Mouse (Mus musculus) lung, postnatal 0 days (tissue): Measurements from ENCODE around the gene Bola1. TPM values are rescaled to one million over a fixed set of nuclear protein-coding genes. Genes with fewer than 3 reads are reported as not detected.
A peak's percentile ranks its signal among the peaks of the same experiment; 100 is the strongest.

ENCODE experiments used
- ATAC-seq: fragments of 200-750 bp; cut with Nextera tagmentation; 2 replicates; pipeline ENCODE4 v1.8.0; 2017; ENCODE audit warnings: moderate library complexity
- DNase-seq: peaks from one replicate; pipeline ENCODE4 v3.0.0-alpha.2; 2016; ENCODE audit warnings: low spot score
- H3K27ac ChIP-seq: fragments of 300-500 bp; sonication (generic); 2 replicates; pipeline ENCODE4 v1.5.1; 2014; ENCODE audit warnings: antibody characterized with exemption, mild to moderate bottlenecking, low read length, mixed read lengths
- H3K27me3 ChIP-seq: fragments of 300-500 bp; sonication (generic); replicated peaks from 2 replicates; pipeline ENCODE4 v1.6.1; 2014; ENCODE audit warnings: low read length, mixed read lengths; ENCODE audit not compliant: insufficient read depth
- H3K36me3 ChIP-seq: fragments of 300-500 bp; sonication (generic); 2 replicates; pipeline ENCODE4 v1.6.1; 2014; ENCODE audit warnings: low read length, mixed read lengths; ENCODE audit not compliant: insufficient read depth
- H3K4me1 ChIP-seq: fragments of 300-500 bp; sonication (generic); 2 replicates; pipeline ENCODE4 v1.6.1; 2014; ENCODE audit warnings: antibody characterized with exemption, low read depth, low read length, mixed read lengths; ENCODE audit not compliant: insufficient read depth
- H3K4me2 ChIP-seq: fragments of 300-500 bp; sonication (generic); replicated peaks from 2 replicates; pipeline ENCODE4 v1.6.1; 2014; ENCODE audit warnings: low read depth, mild to moderate bottlenecking, low read length, moderate library complexity, mixed read lengths
- H3K4me3 ChIP-seq: fragments of 300-500 bp; sonication (generic); 2 replicates; pipeline ENCODE4 v1.5.1; 2014; ENCODE audit warnings: low read depth, low read length
- H3K9ac ChIP-seq: fragments of 300-500 bp; sonication (generic); replicated peaks from 2 replicates; pipeline ENCODE4 v1.6.1; 2014; ENCODE audit warnings: low read depth, mild to moderate bottlenecking
- H3K9me3 ChIP-seq: fragments of 300-500 bp; sonication (generic); 2 replicates; pipeline ENCODE4 v1.6.1; 2016; ENCODE audit warnings: low read length, mixed read lengths
- CTCF ChIP-seq: IDR thresholded peaks from 2 replicates; pipeline ENCODE4 v1.5.1; 2016; ENCODE audit warnings: antibody characterized with exemption, mild to moderate bottlenecking
- EP300 ChIP-seq: IDR thresholded peaks from 2 replicates; pipeline ENCODE4 v1.6.1; 2016; ENCODE audit warnings: antibody characterized with exemption, mild to moderate bottlenecking, control low read depth
- WGBS: fragments of 180-500 bp; shearing (Covaris S2); extraction: QIAGEN DNeasy Blood & Tissue Kit; methylation state at CpG from one replicate; pipeline ENCODE4 v1.1.7; 2014; 5-methylcytosine and 5-hydroxymethylcytosine counted together
- polyA plus RNA-seq: library from polyadenylated mRNA; unstranded; fragments of >200 nt; fragmentation: Nextera tagmentation; extraction: Ambion mirVana; gene quantifications from 2 replicates; pipeline ENCODE4 v1.2.1, GENCODE M21; 2015

Gene Bola1
- polyA plus RNA-seq, 1 experiment from 2014 or later: 50.1 TPM

- Histone ChIP-seq H3K9me3 (no peaks in the 10 kb centered on the region), H3K4me3 (peak overlapping the region; percentile 43), H3K36me3 (no peaks in the 10 kb centered on the region), H3K27ac (peak overlapping the region; percentile 63), H3K27me3 (no peaks in the 10 kb centered on the region), H3K9ac (peak overlapping the region; percentile 44), H3K4me1 (peaks cover 16% of the 10 kb centered on the region; the same call in 1 of the 2 replicates), H3K4me2 (peak overlapping the region; percentile 88)
- TF ChIP-seq CTCF: no peak
- no peak for TF ChIP-seq EP300
- 2% methylated on average over 12 of the region's 12 CpGs for WGBS
- peak; percentile 88 for DNase-seq
- peak; percentile 71 for ATAC-seq
Observed at GRCm38 (mm10) chr3:96160803-96161516, 58.5 kb downstream of the Bola1 start.

DNA sequence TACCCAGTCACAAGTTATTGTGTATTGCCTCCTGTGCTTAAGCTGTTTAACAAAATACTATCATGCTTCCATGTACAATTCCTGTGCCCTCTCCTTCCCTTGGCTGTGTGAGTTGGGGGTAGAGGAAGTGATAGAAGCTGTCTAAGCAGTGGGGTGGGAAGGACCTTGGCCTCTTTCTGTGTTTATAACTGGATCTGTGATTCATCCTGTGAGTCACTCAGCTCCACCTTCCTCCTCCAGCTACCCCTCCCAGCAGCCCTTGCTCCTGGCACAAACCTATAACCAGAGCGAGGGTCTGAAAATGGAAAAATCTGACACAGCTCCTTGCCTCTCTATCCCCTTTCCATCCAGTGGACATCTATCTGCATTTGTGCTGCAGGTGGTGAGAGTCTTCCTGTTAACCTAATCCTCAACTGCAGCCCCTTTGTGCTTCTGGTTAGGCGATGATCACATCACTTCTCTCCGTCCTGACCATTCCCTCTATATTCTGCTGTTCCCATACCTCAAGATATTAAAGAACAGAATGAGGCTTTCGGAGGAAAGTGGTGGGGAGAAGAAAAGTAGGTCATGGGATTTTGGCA lies 59.2 kb downstream of the Bola1 start:
- H3K4me3 ChIP-seq: peak overlapping the region; percentile 8; the same call in 1 of the 2 replicates

DNA sequence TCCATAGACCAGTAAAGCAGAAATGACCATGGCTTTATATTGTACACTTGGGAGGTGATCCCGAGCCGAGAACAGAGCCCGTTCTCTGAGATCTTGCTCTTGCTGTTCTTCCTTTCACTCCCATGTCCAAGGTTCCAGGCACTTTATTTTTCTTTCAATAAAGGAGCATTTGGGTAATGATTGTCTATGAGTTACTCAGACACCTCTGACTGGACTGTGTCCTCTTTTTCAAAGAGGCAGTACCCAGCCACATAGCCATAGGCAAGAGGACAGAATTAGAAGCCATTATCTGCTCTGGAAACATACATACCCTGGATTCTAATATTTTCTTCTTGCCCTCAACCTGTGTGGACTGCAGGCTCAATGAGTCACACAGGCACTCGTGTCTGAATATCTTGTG lies 59.7 kb downstream of the Bola1 start:
- ATAC-seq (no peak), DNase-seq (no peak)
- no peak overlapping the region; the same call in 1 of the 2 replicates for H3K4me3 ChIP-seq
- peak overlapping the region; percentile 63; the same call in 1 of the 2 replicates for H3K27ac ChIP-seq
- no peak overlapping the region for H3K9ac ChIP-seq
- H3K9me3 ChIP-seq: no peaks in the 10 kb centered on the region
- peaks cover 16% of the 10 kb centered on the region; the same call in 1 of the 2 replicates for H3K4me1 ChIP-seq
- WGBS: 51% methylated on average over 4 of the region's 4 CpGs
- H3K27me3 ChIP-seq: no peaks in the 10 kb centered on the region
- peak overlapping the region; percentile 88; the same call in 1 of the 2 replicates for H3K4me2 ChIP-seq
- TF ChIP-seq CTCF: no peak
- TF ChIP-seq EP300: no peak
- 0 out of 2 replicates have a peak, but pooled peaks cover 4% of the 10 kb centered on the region for H3K36me3 ChIP-seq

More for the DNA sequence above, 59.2 kb downstream of the Bola1 start:
- 31% methylated on average over 4 of the region's 4 CpGs for WGBS
- peak overlapping the region; percentile 88 for H3K4me2 ChIP-seq
- H3K9ac ChIP-seq: 0 out of 2 replicates have a peak overlapping the region, but pooled peaks have one; percentile 44
- H3K9me3 ChIP-seq: no peaks in the 10 kb centered on the region
- peaks cover 16% of the 10 kb centered on the region; the same call in 1 of the 2 replicates for H3K4me1 ChIP-seq
- DNase-seq (peak; percentile 93), ATAC-seq (peak; percentile 87)
- no peaks in the 10 kb centered on the region for H3K27me3 ChIP-seq
- no peak for TF ChIP-seq CTCF
- no peak for TF ChIP-seq EP300
- 0 out of 2 replicates have a peak, but pooled peaks cover 4% of the 10 kb centered on the region for H3K36me3 ChIP-seq
- H3K27ac ChIP-seq: peak overlapping the region; percentile 63

DNA sequence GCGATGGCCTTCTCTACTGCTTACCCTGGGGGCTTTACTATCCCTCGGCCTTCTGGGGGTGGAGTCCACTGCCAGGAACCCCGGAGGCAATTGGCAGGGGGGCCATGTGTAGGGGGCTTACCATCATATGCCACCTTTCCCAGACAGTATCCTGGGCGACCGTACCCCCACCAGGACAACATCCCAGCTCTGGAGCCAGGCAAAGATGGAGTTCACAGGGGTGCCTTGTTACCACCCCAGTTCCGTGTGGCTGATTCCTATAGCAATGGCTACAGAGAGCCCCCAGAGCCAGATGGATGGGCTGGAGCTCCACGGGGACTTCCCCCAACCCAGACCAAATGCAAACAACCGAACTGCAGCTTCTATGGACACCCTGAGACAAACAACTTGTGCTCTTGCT lies 64.0 kb downstream of the Bola1 start:
- DNase-seq: no peak
- TF ChIP-seq EP300 (no peak), CTCF (no peak)
- no peak for ATAC-seq
- peaks cover 34% of the 10 kb centered on the region; the same call in 1 of the 2 replicates for H3K36me3 ChIP-seq
- H3K27me3 ChIP-seq: no peaks in the 10 kb centered on the region
- H3K9ac ChIP-seq: no peak overlapping the region
- no peaks in the 10 kb centered on the region for H3K9me3 ChIP-seq
- H3K4me2 ChIP-seq: no peak overlapping the region
- H3K4me3 ChIP-seq: no peak overlapping the region
- WGBS: 80% methylated on average over 8 of the region's 8 CpGs
- no peak overlapping the region for H3K27ac ChIP-seq
- H3K4me1 ChIP-seq: peaks cover 9% of the 10 kb centered on the region; the same call in 1 of the 2 replicates

DNA sequence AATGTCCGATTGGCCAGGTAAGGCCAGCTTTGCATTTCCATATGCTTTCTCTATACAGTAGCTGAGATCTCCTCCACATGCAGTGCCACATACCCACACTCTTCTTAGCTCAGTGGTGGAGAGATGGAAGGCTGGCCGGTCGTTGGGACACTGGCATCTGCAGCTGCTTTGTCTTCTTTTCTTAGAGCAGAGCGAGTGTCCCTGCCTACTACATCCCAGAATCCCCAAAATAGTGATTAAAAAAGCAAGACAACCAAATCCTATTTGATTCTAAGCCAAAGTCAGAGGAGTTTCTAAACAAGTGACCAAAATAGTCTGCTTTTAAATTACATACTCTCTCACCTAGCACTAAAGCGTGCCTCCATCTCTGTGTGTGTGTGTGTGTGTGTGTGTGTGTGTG lies 66.9 kb downstream of the Bola1 start:
- ATAC-seq: no peak
- WGBS: 87% methylated on average over 5 of the region's 5 CpGs
- TF ChIP-seq CTCF (no peak), EP300 (no peak)
- DNase-seq: no peak
- no peak overlapping the region for H3K9ac ChIP-seq
- peaks cover 34% of the 10 kb centered on the region; the same call in 1 of the 2 replicates for H3K36me3 ChIP-seq
- H3K27ac ChIP-seq: no peak overlapping the region
- no peaks in the 10 kb centered on the region for H3K27me3 ChIP-seq
- no peaks in the 10 kb centered on the region for H3K4me1 ChIP-seq
- H3K4me3 ChIP-seq: no peak overlapping the region
- no peaks in the 10 kb centered on the region for H3K9me3 ChIP-seq
- H3K4me2 ChIP-seq: no peak overlapping the region

GRCm38 (mm10) chr3:96151836-96152235 lies 67.7 kb downstream of the Bola1 start:
- Histone ChIP-seq H3K9ac (no peak overlapping the region), H3K4me2 (no peak overlapping the region), H3K27ac (no peak overlapping the region), H3K27me3 (no peaks in the 10 kb centered on the region), H3K9me3 (no peaks in the 10 kb centered on the region), H3K4me3 (no peak overlapping the region), H3K36me3 (peaks cover 34% of the 10 kb centered on the region; the same call in 1 of the 2 replicates), H3K4me1 (no peaks in the 10 kb centered on the region)
- WGBS: 70% methylated on average over 7 of the region's 7 CpGs
- DNase-seq: no peak
- TF ChIP-seq CTCF (no peak), EP300 (no peak)
- ATAC-seq: no peak
